Mouse (Mus musculus) neural tube, embryonic 12.5 days (tissue): Measurements from ENCODE around the gene Gps1. TPM values are rescaled to one million over a fixed set of nuclear protein-coding genes. Genes with fewer than 3 reads are reported as not detected.

Experiments
- ATAC-seq: fragments of 200-750 bp; cut with Nextera tagmentation; 2 replicates; pipeline ENCODE4 v1.8.0; 2017; ENCODE audit warnings: low read depth, mild to moderate bottlenecking, moderate TSS enrichment, moderate library complexity; ENCODE audit not compliant: low FRiP score
- H3K27ac ChIP-seq: fragments of 300-500 bp; sonication (generic); 2 replicates; pipeline ENCODE4 v1.5.1; 2016
- H3K27me3 ChIP-seq: fragments of 300-500 bp; sonication (generic); replicated peaks from 2 replicates; pipeline ENCODE4 v1.6.1; 2016; ENCODE audit warnings: mild to moderate bottlenecking
- H3K36me3 ChIP-seq: fragments of 300-500 bp; sonication (generic); 2 replicates; pipeline ENCODE4 v1.6.1; 2016; ENCODE audit warnings: mild to moderate bottlenecking
- H3K4me1 ChIP-seq: fragments of 300-500 bp; sonication (generic); 2 replicates; pipeline ENCODE4 v1.6.1; 2016
- H3K4me2 ChIP-seq: fragments of 300-500 bp; sonication (generic); replicated peaks from 2 replicates; pipeline ENCODE4 v1.6.1; 2016; ENCODE audit warnings: mild to moderate bottlenecking
- H3K4me3 ChIP-seq: fragments of 300-500 bp; sonication (generic); 2 replicates; pipeline ENCODE4 v1.5.1; 2016
- H3K9ac ChIP-seq: fragments of 300-500 bp; sonication (generic); 2 replicates; pipeline ENCODE4 v1.6.1; 2016; ENCODE audit warnings: mild to moderate bottlenecking
- H3K9me3 ChIP-seq: fragments of 300-500 bp; sonication (generic); 2 replicates; pipeline ENCODE4 v1.6.1; 2016; ENCODE audit warnings: mild to moderate bottlenecking
- WGBS: fragments of 180-500 bp; shearing (Covaris S2); methylation state at CpG from one replicate; pipeline ENCODE4 v1.1.7; 2016; 5-methylcytosine and 5-hydroxymethylcytosine counted together
- polyA plus RNA-seq: library from polyadenylated mRNA; unstranded; fragments of >200 nt; fragmentation: Nextera tagmentation; extraction: Ambion mirVana; gene quantifications from 2 replicates; pipeline ENCODE4 v1.2.1, GENCODE M21; 2016

Gene Gps1
- polyA plus RNA-seq, 1 experiment from 2014 or later, result 258 TPM

- H3K4me1 ChIP-seq, result no peaks in the 10 kb centered on the region
- no peak overlapping the region for H3K27ac ChIP-seq
- 94% methylated on average over 16 of the region's 16 CpGs for WGBS
- peaks cover 100% of the 10 kb centered on the region for H3K36me3 ChIP-seq
- no peaks in the 10 kb centered on the region for H3K9me3 ChIP-seq
- H3K27me3 ChIP-seq, result no peaks in the 10 kb centered on the region
- no peak overlapping the region for H3K9ac ChIP-seq
- ATAC-seq, result no peak
- no peak overlapping the region for H3K4me3 ChIP-seq
- no peak overlapping the region for H3K4me2 ChIP-seq
Measured at GRCm38 (mm10) chr11:120812068-120812467, 28.0 kb downstream of the Gps1 start.

DNA sequence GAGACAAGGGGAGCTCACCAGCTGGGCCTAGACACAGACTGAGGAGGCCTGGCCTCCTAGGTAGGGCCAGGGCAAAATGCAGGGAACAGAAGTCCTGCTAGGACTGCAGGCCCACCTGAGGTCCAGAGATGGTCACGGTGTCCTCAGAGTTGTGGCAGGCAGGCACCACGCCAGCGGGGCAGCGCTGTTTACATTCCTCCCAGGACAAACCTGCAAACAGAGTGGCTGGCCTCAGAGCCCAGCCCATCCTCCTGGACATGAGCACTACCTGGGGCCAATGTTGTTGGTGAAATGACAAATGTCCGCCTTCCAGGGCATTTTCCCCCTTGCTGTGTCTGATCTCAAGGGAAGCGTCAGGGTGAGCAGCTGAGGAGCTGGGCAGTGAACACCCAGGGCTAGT, 33.3 kb downstream of the Gps1 start:
- H3K27me3 ChIP-seq, result no peaks in the 10 kb centered on the region
- no peaks in the 10 kb centered on the region for H3K9me3 ChIP-seq
- 92% methylated on average over 6 of the region's 6 CpGs for WGBS
- no peak overlapping the region for H3K9ac ChIP-seq
- H3K36me3 ChIP-seq, result peaks cover 99% of the 10 kb centered on the region
- no peak overlapping the region for H3K27ac ChIP-seq
- H3K4me3 ChIP-seq, result 0 out of 2 replicates have a peak overlapping the region, but pooled peaks have one; percentile 1
- peaks cover 24% of the 10 kb centered on the region for H3K4me1 ChIP-seq
- no peak overlapping the region for H3K4me2 ChIP-seq
- ATAC-seq, result no peak

DNA sequence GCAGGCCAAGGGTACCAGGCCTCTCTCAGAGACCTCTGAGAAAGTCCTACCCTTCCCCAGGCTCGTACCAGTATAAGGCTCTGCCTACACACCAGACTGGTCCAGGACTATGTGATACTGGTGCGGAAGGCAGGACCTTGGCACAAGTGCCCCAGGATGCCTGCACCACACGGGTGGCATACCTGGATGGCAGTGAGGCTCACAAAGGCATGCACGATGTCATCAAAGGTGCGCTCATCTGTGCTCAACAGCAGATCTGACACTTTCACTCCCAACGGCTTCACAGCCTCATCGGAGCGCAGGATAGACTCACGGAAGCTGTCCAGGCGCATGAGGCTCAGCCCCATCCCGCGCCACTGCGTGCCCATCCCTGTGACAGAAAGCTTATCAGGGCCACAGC, 34.2 kb downstream of the Gps1 start:
- no peak overlapping the region for H3K4me2 ChIP-seq
- peaks cover 32% of the 10 kb centered on the region for H3K4me1 ChIP-seq
- no peak overlapping the region for H3K9ac ChIP-seq
- H3K27me3 ChIP-seq, result no peaks in the 10 kb centered on the region
- ATAC-seq, result no peak
- WGBS, result 95% methylated on average over 13 of the region's 13 CpGs
- no peaks in the 10 kb centered on the region for H3K9me3 ChIP-seq
- peaks cover 90% of the 10 kb centered on the region for H3K36me3 ChIP-seq
- no peak overlapping the region for H3K27ac ChIP-seq
- H3K4me3 ChIP-seq, result no peak overlapping the region

DNA sequence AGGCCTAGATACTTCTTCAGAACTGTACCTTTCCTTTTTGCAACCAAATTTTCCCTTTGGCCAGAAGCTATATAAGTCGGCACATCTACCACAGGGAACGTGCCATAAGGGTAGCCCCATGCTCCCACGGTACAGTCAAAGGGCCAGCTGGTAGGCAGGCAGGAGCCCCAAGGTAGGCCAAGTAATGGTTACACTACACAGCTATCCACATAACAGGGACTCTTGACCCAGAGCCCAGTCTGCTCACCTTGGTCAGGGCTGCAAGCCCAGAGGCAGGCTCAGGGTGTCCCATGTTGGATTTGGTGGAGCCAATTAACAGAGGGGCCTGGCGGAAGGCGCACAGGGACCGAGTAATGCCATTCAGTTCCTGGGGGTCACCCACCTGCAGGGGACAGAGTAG, 35.5 kb downstream of the Gps1 start:
- no peak overlapping the region for H3K27ac ChIP-seq
- H3K4me3 ChIP-seq, result no peak overlapping the region
- no peak overlapping the region for H3K4me2 ChIP-seq
- peaks cover 32% of the 10 kb centered on the region for H3K4me1 ChIP-seq
- no peaks in the 10 kb centered on the region for H3K27me3 ChIP-seq
- no peak overlapping the region for H3K9ac ChIP-seq
- 92% methylated on average over 6 of the region's 6 CpGs for WGBS
- no peaks in the 10 kb centered on the region for H3K9me3 ChIP-seq
- ATAC-seq, result no peak
- H3K36me3 ChIP-seq, result peaks cover 77% of the 10 kb centered on the region

GRCm38 (mm10) chr11:120820546-120820945, 36.5 kb downstream of the Gps1 start:
- Histone ChIP-seq H3K36me3 (peaks cover 68% of the 10 kb centered on the region), H3K9ac (no peak overlapping the region), H3K27ac (no peak overlapping the region), H3K4me2 (peak overlapping the region; percentile 97; the same call in 1 of the 2 replicates), H3K27me3 (no peaks in the 10 kb centered on the region), H3K4me1 (peaks cover 39% of the 10 kb centered on the region), H3K4me3 (no peak overlapping the region), H3K9me3 (no peaks in the 10 kb centered on the region)
- no peak for ATAC-seq
- 92% methylated on average over 14 of the region's 14 CpGs for WGBS

DNA sequence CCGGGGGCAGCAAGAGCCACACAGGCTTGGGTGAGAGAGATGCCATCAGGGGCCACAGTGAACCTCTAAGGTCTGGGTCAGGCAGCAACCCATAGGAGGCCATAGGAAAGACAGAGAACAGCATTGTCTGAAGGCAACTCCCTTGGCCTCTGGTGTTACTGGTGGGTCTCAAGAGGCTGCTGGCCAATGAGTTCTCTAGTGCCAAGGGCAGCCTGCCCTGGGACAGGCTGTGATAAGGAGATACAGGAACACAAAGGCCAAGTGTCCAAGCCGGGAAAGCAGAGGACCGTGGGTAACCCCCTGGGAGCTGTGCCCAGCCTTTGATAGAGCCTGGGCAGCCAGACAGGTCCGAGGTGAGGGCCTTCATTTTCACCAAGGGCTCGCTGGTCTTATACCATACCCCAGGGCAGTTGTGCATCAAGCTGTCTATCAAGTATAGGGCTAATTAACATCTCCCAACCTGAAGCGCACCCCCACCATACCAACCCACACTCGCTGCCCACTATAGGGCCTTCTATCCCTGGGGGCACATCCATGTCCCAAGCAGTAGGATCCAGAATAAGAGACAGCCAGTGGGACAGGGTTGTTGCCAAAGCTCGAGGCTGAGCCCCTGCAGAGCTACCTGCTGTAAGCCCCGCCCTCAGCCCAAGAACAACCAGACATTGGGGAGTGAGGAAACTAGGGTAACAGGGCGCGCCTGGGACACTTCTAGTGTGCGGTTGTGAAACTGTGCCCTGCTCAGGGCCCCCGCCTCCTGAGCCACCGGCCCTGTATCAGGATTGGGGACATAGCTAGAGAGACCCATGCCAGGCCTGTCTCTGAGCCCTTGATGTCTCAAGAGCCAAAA, 37.2 kb downstream of the Gps1 start:
- peaks cover 60% of the 10 kb centered on the region for H3K36me3 ChIP-seq
- H3K9ac ChIP-seq, result peak overlapping the region; percentile 23; the same call in 1 of the 2 replicates

GRCm38 (mm10) chr11:120822321-120822720, 38.2 kb downstream of the Gps1 start:
- peak overlapping the region; percentile 93 for H3K9ac ChIP-seq
- no peaks in the 10 kb centered on the region for H3K9me3 ChIP-seq
- peak overlapping the region; percentile 86 for H3K4me3 ChIP-seq
- no peak overlapping the region for H3K27ac ChIP-seq
- 56% methylated on average over 4 of the region's 4 CpGs for WGBS
- H3K4me2 ChIP-seq, result peak overlapping the region; percentile 97
- peaks cover 50% of the 10 kb centered on the region for H3K36me3 ChIP-seq
- no peaks in the 10 kb centered on the region for H3K27me3 ChIP-seq
- H3K4me1 ChIP-seq, result peaks cover 44% of the 10 kb centered on the region
- no peak for ATAC-seq

More for the DNA sequence above, 37.2 kb downstream of the Gps1 start:
- Histone ChIP-seq H3K9me3 (no peaks in the 10 kb centered on the region), H3K27me3 (no peaks in the 10 kb centered on the region), H3K4me1 (peaks cover 44% of the 10 kb centered on the region), H3K4me3 (peak overlapping the region; percentile 86), H3K4me2 (peak overlapping the region; percentile 97), H3K27ac (no peak overlapping the region)
- ATAC-seq, result no peak
- WGBS, result 84% methylated on average over 14 of the region's 14 CpGs

GRCm38 (mm10) chr11:120822831-120823550, 38.9 kb downstream of the Gps1 start:
- Histone ChIP-seq H3K9ac (peak overlapping the region; percentile 93), H3K4me1 (peaks cover 44% of the 10 kb centered on the region), H3K4me3 (peak overlapping the region; percentile 86), H3K9me3 (no peaks in the 10 kb centered on the region), H3K4me2 (peak overlapping the region; percentile 97), H3K27me3 (no peaks in the 10 kb centered on the region), H3K27ac (peak overlapping the region; percentile 98), H3K36me3 (peaks cover 43% of the 10 kb centered on the region)
- 1% methylated on average over 14 of the region's 14 CpGs for WGBS
- no peak for ATAC-seq

- Histone ChIP-seq H3K9me3 (no peaks in the 10 kb centered on the region), H3K27me3 (no peaks in the 10 kb centered on the region), H3K27ac (peak overlapping the region; percentile 98), H3K4me2 (peak overlapping the region; percentile 97), H3K4me1 (peaks cover 44% of the 10 kb centered on the region), H3K36me3 (peaks cover 38% of the 10 kb centered on the region), H3K9ac (peak overlapping the region; percentile 93), H3K4me3 (peak overlapping the region; percentile 86)
- under 1% methylated on average over 40 of the region's 40 CpGs for WGBS
- peak; percentile 52 for ATAC-seq
Measured at GRCm38 (mm10) chr11:120823551-120823947, 39.5 kb downstream of the Gps1 start.

DNA sequence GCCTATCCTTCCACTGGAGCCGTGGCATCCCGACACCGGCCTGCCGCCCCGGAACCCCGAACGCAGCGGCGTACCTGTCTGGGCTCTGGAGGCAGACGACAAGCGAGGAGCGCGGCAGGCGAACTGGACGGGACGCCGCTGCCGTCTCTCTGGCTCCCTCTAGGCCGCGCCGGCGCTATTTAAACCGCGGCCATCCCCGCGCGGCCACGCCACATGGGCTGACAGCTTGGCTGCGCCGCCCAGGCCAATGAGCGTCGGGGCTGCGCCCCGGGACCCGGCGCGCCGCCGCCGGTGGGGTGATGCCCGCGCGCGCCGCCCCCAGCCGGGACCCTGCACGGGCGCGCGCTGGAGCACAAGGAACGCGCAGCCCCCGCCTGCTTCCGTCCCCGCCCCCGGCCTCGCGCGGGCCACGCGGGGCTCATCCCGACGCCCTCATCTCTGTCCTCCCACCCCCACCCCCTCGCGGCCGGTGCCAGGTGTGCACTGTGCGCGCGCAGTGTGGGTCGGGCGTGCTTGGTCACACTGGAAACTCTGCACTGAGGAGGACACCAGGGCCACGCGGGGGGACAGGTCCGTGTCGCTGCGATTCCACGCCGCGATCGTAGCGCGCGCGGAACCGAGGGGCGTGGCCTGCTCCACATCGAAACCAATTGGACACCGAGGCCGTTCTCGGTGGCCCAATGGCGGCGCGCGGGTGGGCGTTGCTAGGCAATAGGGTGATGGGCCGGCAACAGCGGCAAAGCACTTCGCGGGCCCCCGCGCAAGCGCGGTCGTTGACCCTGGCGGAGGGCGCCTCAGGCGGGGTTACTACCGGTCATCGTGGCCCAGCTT, 40.1 kb downstream of the Gps1 start, which contains the start of gene Fasn:
Fasn (minus strand) TSS at position 592 of the 831 bp plus-strand sequence.
- under 1% methylated on average over 109 of the region's 109 CpGs for WGBS
- Histone ChIP-seq H3K4me1 (peaks cover 44% of the 10 kb centered on the region), H3K27me3 (no peaks in the 10 kb centered on the region), H3K4me3 (peak within 1 kb of the TSS; percentile 86), H3K36me3 (peaks cover 31% of the 10 kb centered on the region), H3K9ac (peak within 1 kb of the TSS; percentile 93), H3K9me3 (no peaks in the 10 kb centered on the region), H3K27ac (peak within 1 kb of the TSS; percentile 98), H3K4me2 (peak within 1 kb of the TSS; percentile 97)
- peak; percentile 90 for ATAC-seq

DNA sequence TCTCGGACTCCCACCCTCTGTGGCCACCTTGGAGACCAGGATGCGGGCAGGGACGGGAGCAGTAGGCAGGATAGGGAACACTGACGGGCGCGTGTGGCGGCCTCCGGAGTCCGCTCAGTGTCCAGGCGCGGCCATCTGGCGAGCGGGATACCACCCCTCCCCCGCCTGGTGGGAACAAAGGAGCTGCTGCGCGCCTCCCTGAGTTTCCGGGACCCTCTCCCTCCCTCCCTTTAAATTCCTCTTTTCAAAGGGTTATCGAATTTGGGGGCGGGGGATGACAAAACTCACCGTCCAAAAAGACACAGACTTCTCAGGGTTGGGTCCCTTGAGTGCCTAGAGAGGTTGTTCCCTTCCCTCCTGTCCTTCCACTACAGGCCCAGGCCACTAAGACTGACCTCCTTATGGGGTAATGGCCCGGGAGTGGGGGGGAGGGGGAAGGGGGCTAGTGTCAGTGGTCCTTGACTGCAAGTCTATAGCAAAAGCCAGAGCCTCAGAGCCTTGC, 40.8 kb downstream of the Gps1 start:
- H3K27ac ChIP-seq, result peak overlapping the region; percentile 98
- peak; percentile 74 for ATAC-seq
- H3K27me3 ChIP-seq, result no peaks in the 10 kb centered on the region
- H3K9ac ChIP-seq, result peak overlapping the region; percentile 93
- H3K9me3 ChIP-seq, result no peaks in the 10 kb centered on the region
- H3K4me1 ChIP-seq, result peaks cover 39% of the 10 kb centered on the region
- H3K4me3 ChIP-seq, result peak overlapping the region; percentile 86
- WGBS, result under 1% methylated on average over 21 of the region's 21 CpGs
- peak overlapping the region; percentile 97 for H3K4me2 ChIP-seq
- peaks cover 25% of the 10 kb centered on the region for H3K36me3 ChIP-seq
